Mouse (Mus musculus) MN1 (cell line): Measurements from ENCODE around the gene Nrip2.
A peak's percentile ranks its signal among the peaks of the same experiment; 100 is the strongest.

Experiments used
- DNase-seq: peaks from one replicate; pipeline ENCODE4 v3.0.0-alpha.2; 2016; ENCODE audit warnings: low spot score

The Nrip2 gene

GRCm38 (mm10) chr6:128397574-128398261, 1.4 kb upstream of the Nrip2 start:
- no peak for DNase-seq

DNA sequence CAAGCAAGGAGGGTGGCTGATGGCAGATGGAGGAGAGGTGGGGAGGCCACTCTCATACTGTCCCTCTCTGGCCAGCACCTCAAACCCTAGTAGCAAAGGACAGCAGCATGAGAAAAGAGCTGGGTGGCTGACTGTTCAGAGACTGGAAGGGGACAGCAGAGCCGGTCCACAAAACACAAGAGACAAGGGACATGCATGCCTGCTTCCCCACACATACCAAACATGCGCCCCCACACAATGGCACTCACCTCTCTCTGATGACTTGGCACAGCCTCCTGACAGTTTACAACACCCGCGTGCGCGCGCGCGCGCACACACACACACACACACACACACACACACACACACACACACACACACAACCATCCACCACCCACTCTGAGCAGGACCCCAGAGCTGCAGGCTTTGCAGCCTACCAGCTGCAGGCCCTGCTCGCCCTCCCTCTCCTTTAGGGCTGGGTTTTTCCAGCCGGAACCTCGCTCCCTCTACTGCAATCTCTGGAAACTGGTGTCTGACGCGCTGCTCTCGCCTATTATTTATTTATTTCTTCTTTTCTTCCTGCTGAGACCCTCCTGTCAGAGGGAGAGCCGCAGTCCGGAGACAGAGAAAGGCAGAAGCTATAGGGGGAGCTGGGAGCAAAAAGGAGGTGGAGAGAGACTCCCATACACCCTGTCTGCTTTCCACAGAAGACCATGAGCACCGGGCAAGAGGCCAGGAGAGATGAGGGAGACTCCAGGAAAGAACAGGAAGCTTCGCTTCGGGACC, 507 bp downstream of the Nrip2 start:
- peak; percentile 64 for DNase-seq

- no peak for DNase-seq
Measured at GRCm38 (mm10) chr6:128404708-128405107, 5.6 kb downstream of the Nrip2 start.

GRCm38 (mm10) chr6:128408544-128409125, 9.5 kb downstream of the Nrip2 start:
- no peak for DNase-seq

- no peak for DNase-seq
Measured at GRCm38 (mm10) chr6:128410305-128410704, 11.2 kb downstream of the Nrip2 start.

GRCm38 (mm10) chr6:128411115-128411514, 12.0 kb downstream of the Nrip2 start:
- peak; percentile 67 for DNase-seq

DNA sequence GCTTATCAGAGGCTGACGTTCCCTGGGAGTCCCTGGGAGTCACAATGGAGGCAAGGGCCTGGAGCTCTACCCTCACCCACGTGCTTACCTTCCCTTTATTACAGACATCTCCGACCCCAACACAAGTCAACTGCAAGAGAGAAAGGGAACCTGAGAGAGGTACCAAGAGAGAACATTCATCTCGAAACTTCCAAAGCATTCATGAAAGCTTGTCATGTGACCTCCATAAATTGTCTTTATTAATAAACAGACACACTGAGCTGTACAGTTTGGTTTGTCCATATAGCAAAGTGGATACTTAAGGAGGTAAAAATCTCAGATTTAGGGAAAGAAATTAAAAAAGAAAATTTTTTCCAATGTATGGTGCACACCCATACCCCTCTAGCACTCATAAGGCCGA, 17.1 kb downstream of the Nrip2 start:
- DNase-seq = no peak

GRCm38 (mm10) chr6:128418076-128418475, 19.0 kb downstream of the Nrip2 start:
- no peak for DNase-seq

DNA sequence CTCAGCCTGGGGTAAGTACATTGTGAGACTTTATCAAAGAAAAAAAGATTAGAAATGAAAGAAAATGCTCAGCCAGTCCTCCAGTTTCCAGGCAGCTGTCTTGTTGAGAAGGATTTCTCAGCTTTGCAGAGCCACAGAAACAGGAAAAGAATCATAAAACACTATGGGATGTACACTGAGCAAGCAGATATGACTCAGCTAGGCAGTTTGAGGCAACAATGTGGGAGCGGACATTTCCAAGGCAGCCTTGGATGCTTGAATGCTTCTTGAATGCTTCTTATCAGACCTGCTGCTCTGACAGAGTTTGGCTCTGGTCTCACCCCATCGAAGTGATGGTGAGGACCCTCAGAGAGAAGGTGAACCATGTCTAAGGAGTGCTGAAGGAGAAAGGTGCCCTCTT, 21.9 kb downstream of the Nrip2 start:
- DNase-seq = no peak

- DNase-seq = no peak
Measured at GRCm38 (mm10) chr6:128421480-128421879, 22.4 kb downstream of the Nrip2 start.

- no peak for DNase-seq
Measured at GRCm38 (mm10) chr6:128423496-128424268, 24.6 kb downstream of the Nrip2 start.

DNA sequence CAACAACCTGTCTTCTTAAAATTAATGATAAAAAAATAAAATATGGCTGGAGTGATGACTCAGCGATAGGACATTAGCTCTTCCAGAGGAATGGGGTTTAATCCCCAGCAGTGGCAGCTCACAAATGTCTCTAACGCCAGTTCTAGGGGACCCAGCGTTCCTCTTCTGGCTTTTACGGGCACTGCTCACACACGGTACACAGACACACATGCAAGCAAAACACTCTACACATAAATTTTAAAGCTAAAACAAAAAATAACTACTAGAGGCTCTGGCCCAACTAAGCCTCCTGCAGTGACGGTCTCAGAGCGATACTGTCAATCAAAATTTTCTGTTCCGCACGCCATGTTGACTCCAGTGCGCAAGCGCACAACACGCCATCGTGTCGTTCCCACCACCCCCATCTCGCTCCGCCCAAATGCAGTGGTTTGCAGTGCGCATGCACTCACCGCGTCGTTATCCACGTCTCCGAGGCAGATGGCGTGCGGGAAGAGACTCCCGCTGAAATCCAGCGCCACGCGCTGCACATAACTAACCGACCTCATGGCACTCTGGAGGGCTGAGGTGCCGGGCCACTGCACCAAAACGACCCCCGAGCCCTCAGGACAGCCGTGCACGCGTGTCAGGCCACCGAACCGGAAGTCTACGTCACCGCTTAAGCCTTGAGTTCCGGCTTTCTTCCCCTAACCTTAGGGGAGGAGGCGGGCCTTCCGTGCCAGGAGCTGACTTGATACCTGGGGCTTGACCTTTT, 25.3 kb downstream of the Nrip2 start, which contains the start of gene Itfg2:
TSS of gene Itfg2 (minus strand) at position 663 of the 751 bp plus-strand sequence.
- peak; percentile 96 for DNase-seq

GRCm38 (mm10) chr6:128425046-128425445, 25.9 kb downstream of the Nrip2 start:
- no peak for DNase-seq

DNA sequence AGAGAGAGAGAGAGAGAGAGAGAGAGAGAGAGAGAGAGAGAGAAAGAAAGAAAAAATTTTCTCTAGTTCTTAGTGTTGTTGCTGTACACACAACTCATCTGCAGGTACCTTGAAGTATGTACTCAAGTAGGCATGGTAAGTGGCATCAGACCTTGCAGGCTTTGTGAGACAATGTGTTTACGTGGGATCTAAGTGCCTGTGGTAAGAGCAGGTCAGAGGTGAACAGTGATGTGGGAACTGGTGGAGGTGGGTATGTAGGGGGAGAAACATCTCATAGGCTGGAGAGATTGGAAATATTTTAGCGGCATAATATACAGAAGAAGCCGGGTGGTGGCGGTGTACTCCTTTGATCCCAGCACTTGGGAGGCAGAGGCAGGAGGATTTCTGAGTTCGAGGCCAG, 28.5 kb downstream of the Nrip2 start:
- DNase-seq = no peak

GRCm38 (mm10) chr6:128429300-128429699, 30.2 kb downstream of the Nrip2 start:
- no peak for DNase-seq

DNA sequence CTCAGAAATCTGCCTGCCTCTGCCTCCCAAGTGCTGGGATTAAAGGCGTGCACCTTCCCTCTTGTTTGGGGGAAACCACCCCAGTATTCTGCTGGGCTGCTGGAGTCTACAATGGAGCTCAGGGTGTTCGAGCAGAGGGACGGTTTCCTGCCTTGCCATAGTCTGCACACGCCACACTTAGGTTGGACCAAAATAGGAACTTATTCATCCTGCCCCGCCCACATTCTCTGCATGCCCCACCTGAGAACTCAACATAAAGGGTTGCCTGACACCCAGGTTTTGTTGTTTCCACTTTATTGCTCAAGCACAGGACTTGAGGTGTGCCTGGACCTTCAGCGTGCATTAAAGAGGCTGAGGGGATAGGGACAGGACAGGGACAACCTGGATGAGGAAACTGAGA, 30.7 kb downstream of the Nrip2 start:
- no peak for DNase-seq

DNA sequence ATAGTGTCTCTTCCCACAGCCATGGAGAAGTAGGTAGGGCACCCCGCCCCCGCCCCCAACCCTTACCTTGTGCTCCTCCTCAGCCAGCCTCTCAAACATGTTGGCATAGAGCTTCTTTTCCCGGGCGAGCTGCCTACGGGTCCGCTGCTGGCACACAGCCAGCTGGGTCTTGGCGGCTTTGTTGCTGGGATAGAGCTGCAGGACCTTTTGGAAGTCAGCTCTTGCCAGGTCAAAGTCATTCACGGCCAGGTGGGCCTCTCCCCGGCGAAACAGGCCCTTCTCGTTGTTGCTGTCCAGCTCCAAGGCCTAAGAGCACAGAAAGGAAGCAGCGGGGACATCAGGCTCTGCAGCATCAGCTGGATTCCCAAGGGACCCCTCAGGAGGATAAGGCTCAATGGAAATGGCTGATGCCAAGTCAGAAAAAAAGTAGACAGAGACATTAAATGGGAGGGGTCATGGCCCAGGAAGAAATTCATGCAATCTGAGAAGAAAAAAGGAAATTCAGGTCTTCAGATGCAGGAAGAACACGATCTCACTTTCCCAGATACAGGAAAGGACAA, 33.3 kb downstream of the Nrip2 start:
- DNase-seq = peak; percentile 73

DNA sequence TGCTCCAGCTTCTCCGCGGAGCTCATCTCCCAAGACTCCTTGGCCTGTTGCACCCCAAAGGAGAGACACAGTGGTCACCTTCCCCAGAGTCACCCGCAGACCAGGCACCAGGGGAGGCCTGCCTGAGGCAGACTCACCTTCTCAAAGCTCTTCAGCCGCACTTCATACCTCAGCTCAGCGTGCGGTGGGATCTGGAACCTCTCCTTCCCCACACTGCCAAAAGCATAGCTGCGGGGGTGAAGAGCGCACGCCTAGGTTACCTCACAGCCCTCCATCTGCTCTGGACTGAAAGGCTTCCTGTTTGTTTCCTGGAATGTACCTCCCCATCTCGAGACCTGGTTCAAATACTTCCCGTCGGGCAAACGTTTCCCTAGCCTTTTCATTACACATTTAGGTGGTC, 34.5 kb downstream of the Nrip2 start:
- DNase-seq = no peak

GRCm38 (mm10) chr6:128435474-128435873, 36.4 kb downstream of the Nrip2 start:
- DNase-seq = peak; percentile 77

GRCm38 (mm10) chr6:128436356-128437005, 37.4 kb downstream of the Nrip2 start:
- no peak for DNase-seq

- DNase-seq = no peak
Measured at GRCm38 (mm10) chr6:128437288-128437687, 38.2 kb downstream of the Nrip2 start.
